Comparison of ENCODE assay signal across 19 mouse cellular contexts in genomic region chr11:36053457-36053856, GRCm38 (mm10).
"Had no signal": no experiment of that assay in that cellular context is flagged by ENCODE, and none has a peak within 500 bp of the region (broad histone marks: within the 10 kb centered on the region; RNA-seq: fewer than 3 reads in every experiment).

No protein-coding gene starts in this region.

- H3K27me3 ChIP-seq: kidney, embryonic 15.5 days; limb, embryonic 15.5 days; midbrain, embryonic 15.5 days; neural tube, embryonic 13.5 days had no signal

- H3K9ac ChIP-seq: kidney, embryonic 15.5 days; limb, embryonic 12.5 days; limb, embryonic 15.5 days; liver, embryonic 14.5 days; liver, postnatal 0 days; lung, embryonic 14.5 days; midbrain, embryonic 12.5 days; midbrain, embryonic 15.5 days; neural tube, embryonic 13.5 days had no signal

- H3K4me3 ChIP-seq: kidney, embryonic 15.5 days; limb, embryonic 12.5 days; limb, embryonic 15.5 days; midbrain, embryonic 12.5 days; midbrain, embryonic 15.5 days; neural tube, embryonic 13.5 days had no signal

- H3K36me3 ChIP-seq: kidney, embryonic 15.5 days; limb, embryonic 12.5 days; limb, embryonic 15.5 days; midbrain, embryonic 12.5 days; midbrain, embryonic 15.5 days; neural tube, embryonic 13.5 days had no signal

- ATAC-seq: liver, postnatal 0 days; lung, postnatal 0 days; midbrain, embryonic 15.5 days had no signal

- DNase-seq: kidney, adult 8-10 months; kidney, postnatal 10 days; kidney, postnatal 36 days; left cerebral cortex, postnatal 4 days; liver, postnatal 0 days; lung, embryonic 14.5 days; thymus, adult 18-20 months; thymus, postnatal 14 days; thymus, postnatal 4 days had no signal

- H3K9me3 ChIP-seq: kidney, embryonic 15.5 days; limb, embryonic 12.5 days; limb, embryonic 15.5 days; midbrain, embryonic 12.5 days; midbrain, embryonic 15.5 days; neural tube, embryonic 13.5 days had no signal

- H3K4me2 ChIP-seq: kidney, embryonic 15.5 days; limb, embryonic 12.5 days; limb, embryonic 15.5 days; liver, embryonic 11.5 days; lung, embryonic 14.5 days; midbrain, embryonic 12.5 days; midbrain, embryonic 15.5 days; neural tube, embryonic 13.5 days had no signal

- H3K27ac ChIP-seq: kidney, embryonic 15.5 days; limb, embryonic 12.5 days; limb, embryonic 15.5 days; liver, embryonic 14.5 days; macrophage; midbrain, embryonic 12.5 days; midbrain, embryonic 15.5 days; neural tube, embryonic 13.5 days had no signal

- H3K4me1 ChIP-seq: kidney, embryonic 15.5 days; limb, embryonic 12.5 days; limb, embryonic 15.5 days had no signal
